Mouse (Mus musculus) MEL (cell line): ENCODE results near the gene Thsd4.

Source experiments
- CTCF ChIP-seq, 3 experiments: IDR thresholded peaks in 2 of 3; conservative IDR thresholded peaks in 1 of 3; 2 replicates each; pipeline ENCODE4 v1.5.1; 2011 to 2012; ENCODE audit warnings: low read length in 3 of 3, low read depth in 2 of 3, mild to moderate bottlenecking in 2 of 3, improper control_type of control experiment in 1 of 3, inconsistent platforms in 1 of 3, mixed read lengths in 1 of 3, moderate library complexity in 1 of 3; ENCODE audit not compliant: control insufficient read depth in 1 of 3, insufficient read depth in 1 of 3, poor library complexity in 1 of 3, severe bottlenecking in 1 of 3
- E2F4 ChIP-seq: IDR thresholded peaks from 2 replicates; pipeline ENCODE4 v1.6.1; 2011; ENCODE audit warnings: low read depth, low read length, improper control_type of control experiment, borderline replicate concordance
- EP300 ChIP-seq, 2 experiments: IDR thresholded peaks; 2 replicates each; pipeline ENCODE4 v1.6.1; 2011; ENCODE audit warnings: improper control_type of control experiment in 2 of 2, low read length in 2 of 2, low read depth in 1 of 2, mild to moderate bottlenecking in 1 of 2
- GABPA ChIP-seq: IDR thresholded peaks from 2 replicates; pipeline ENCODE4 v1.6.1; 2012; ENCODE audit warnings: low read depth, mild to moderate bottlenecking, inconsistent platforms, low read length, improper control_type of control experiment, moderate library complexity
- GATA1 ChIP-seq: IDR thresholded peaks from 2 replicates; pipeline ENCODE4 v1.6.1; 2011; ENCODE audit warnings: low read depth, low read length, improper control_type of control experiment
- HCFC1 ChIP-seq: IDR thresholded peaks from 2 replicates; pipeline ENCODE4 v1.6.1; 2012; ENCODE audit warnings: low read depth, mild to moderate bottlenecking, inconsistent platforms, low read length, improper control_type of control experiment, moderate library complexity
- JUND ChIP-seq: IDR thresholded peaks from 2 replicates; pipeline ENCODE4 v1.6.1; 2011; ENCODE audit warnings: low read depth, mild to moderate bottlenecking, improper control_type of control experiment, low read length
- KAT2A ChIP-seq: conservative IDR thresholded peaks from 2 replicates; pipeline ENCODE4 v1.6.1; 2012; ENCODE audit warnings: low read depth, low read length, improper control_type of control experiment, inconsistent platforms
- POLR2A ChIP-seq, 2 experiments: IDR thresholded peaks; 2 replicates each; pipeline ENCODE4 v1.6.1; 2011 to 2012; ENCODE audit warnings: low read length in 2 of 2, mild to moderate bottlenecking in 2 of 2, control low read depth in 1 of 2, improper control_type of control experiment in 1 of 2, low read depth in 1 of 2, moderate library complexity in 1 of 2; ENCODE audit not compliant: control insufficient read depth in 1 of 2, insufficient read depth in 1 of 2, poor library complexity in 1 of 2
- POLR2AphosphoS5 ChIP-seq: IDR thresholded peaks from 2 replicates; pipeline ENCODE4 v1.6.1; 2012; ENCODE audit warnings: low read depth, borderline replicate concordance, mild to moderate bottlenecking, inconsistent platforms, low read length, moderate library complexity, mixed read lengths
- SIN3A ChIP-seq: IDR thresholded peaks from 2 replicates; pipeline ENCODE4 v1.6.1; 2012; ENCODE audit warnings: low read length, improper control_type of control experiment, inconsistent platforms
- TCF12 ChIP-seq: IDR thresholded peaks from 2 replicates; pipeline ENCODE4 v1.6.1; 2014; ENCODE audit warnings: low read depth, mild to moderate bottlenecking, inconsistent platforms, low read length, improper control_type of control experiment, moderate library complexity
- USF2 ChIP-seq, 2 experiments: IDR thresholded peaks; 2 replicates each; pipeline ENCODE4 v1.6.1; 2011 to 2012; ENCODE audit warnings: improper control_type of control experiment in 2 of 2, low read length in 2 of 2, borderline replicate concordance in 1 of 2, inconsistent platforms in 1 of 2, low read depth in 1 of 2, mild to moderate bottlenecking in 1 of 2; ENCODE audit not compliant: insufficient read depth in 1 of 2
- ZKSCAN1 ChIP-seq: IDR thresholded peaks from 2 replicates; pipeline ENCODE4 v1.6.1; 2012; ENCODE audit warnings: low read depth, mild to moderate bottlenecking, inconsistent platforms, low read length, improper control_type of control experiment, moderate library complexity

DNA sequence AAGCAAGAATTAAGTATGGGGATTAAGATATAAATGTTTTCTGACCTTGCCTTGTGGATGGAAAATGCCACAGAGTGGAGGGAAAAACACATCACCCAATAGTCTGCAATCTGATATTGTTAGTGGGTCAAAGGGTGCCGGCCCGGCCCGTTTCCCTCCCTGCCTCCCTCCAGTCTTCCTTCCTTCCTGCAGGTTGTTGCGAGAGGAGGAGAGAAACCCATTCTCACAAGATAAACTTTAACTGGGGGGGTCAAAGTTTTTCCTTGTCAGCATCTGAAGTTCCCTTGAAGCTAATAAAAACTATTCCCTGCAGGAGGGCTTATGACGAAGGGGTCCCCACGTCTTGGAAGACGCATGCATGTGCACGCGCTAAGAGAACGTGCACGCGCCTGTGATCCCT, 8.5 kb upstream of the Thsd4 start:
- TF ChIP-seq USF2 (IDR thresholded peaks at IDR 0.05; ENCODE audit: borderline replicate concordance in 1 of 2, insufficient read depth in 1 of 2, low read depth in 1 of 2, low read length in 2 of 2), result no peak
- no peak for TF ChIP-seq E2F4
- no peak for TF ChIP-seq POLR2A (IDR thresholded peaks at IDR 0.05; ENCODE audit: control insufficient read depth in 1 of 2, insufficient read depth in 1 of 2, low read depth in 1 of 2, low read length in 2 of 2, poor library complexity in 1 of 2)
- TF ChIP-seq ZKSCAN1, result no peak
- TF ChIP-seq CTCF (IDR thresholded peaks at IDR 0.05 in 2 of 3, conservative IDR thresholded peaks at IDR 0.05 in 1 of 3; ENCODE audit: control insufficient read depth in 1 of 3, insufficient read depth in 1 of 3, low read depth in 2 of 3, low read length in 3 of 3, poor library complexity in 1 of 3, severe bottlenecking in 1 of 3), result no peak
- no peak for TF ChIP-seq EP300 (IDR thresholded peaks at IDR 0.05; ENCODE audit: low read depth in 1 of 2, low read length in 2 of 2)
- no peak for TF ChIP-seq HCFC1
- no peak for TF ChIP-seq TCF12
- TF ChIP-seq GATA1, result no peak
- no peak for TF ChIP-seq POLR2AphosphoS5
- TF ChIP-seq GABPA, result no peak
- TF ChIP-seq KAT2A, result no peak
- no peak for TF ChIP-seq JUND
- no peak for TF ChIP-seq SIN3A
